Mouse (Mus musculus): ENCODE measurements around the gene Sh3bp5l.

DNA sequence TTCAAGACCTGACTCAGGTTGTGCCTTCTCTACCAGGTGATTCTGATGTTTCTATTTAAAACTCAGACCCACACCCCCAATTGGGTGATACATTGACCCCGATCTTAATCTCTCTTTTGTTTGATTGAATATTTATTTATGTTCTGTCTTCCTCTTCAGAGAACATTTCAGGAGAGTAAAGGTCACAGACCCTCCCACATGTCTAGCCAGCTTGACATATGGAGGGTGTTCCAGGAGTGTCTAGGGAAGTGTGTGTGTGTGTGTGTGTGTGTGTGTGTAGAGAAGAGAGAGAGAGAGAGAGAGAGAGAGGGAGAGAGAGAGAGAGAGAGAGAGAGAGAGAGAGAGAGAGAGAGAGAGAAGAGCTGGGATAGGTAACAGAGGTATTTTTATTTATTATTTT, 47.2 kb downstream of the Sh3bp5l start:
- TF ChIP-seq CTCF (IDR thresholded peaks at IDR 0.05; ENCODE audit: extremely low read depth, insufficient read depth, insufficient read length, insufficient replicate concordance) (no peak), POLR2A (IDR thresholded peaks at IDR 0.05; ENCODE audit: low read depth, low read length) (no peak)

Data from spleen, adult 2 months (tissue).